9 mouse cellular contexts compared by ENCODE assay signal in genomic region chr10:12919287-12919686, GRCm38 (mm10). TPM values are rescaled to one million over a fixed set of nuclear protein-coding genes. Genes with fewer than 3 reads are reported as not detected.
DNase-seq lines count a peak whose midpoint lies in the region; ATAC-seq lines count a peak whose summit lies in the region.
"Had no signal": no experiment of that assay in that cellular context is flagged by ENCODE, and none has a peak within 500 bp of the region (broad histone marks: within the 10 kb centered on the region; RNA-seq: fewer than 3 reads in every experiment).

No protein-coding gene starts in this region.

- no peak overlapping the region for H3K9ac ChIP-seq in heart, embryonic 12.5 days
- H3K9ac ChIP-seq: midbrain, embryonic 12.5 days had no signal

- no peaks in the 10 kb centered on the region for H3K27me3 ChIP-seq in heart, embryonic 12.5 days (replicated peaks)
- H3K27me3 ChIP-seq in limb, embryonic 10.5 days (ENCODE audit: low read depth, poor library complexity, severe bottlenecking), result no peaks in the 10 kb centered on the region
- H3K27me3 ChIP-seq: midbrain, embryonic 12.5 days had no signal

- H3K4me1 ChIP-seq in heart, embryonic 12.5 days (replicated peaks), result peaks cover 11% of the 10 kb centered on the region
- peaks cover 20% of the 10 kb centered on the region for H3K4me1 ChIP-seq in limb, embryonic 10.5 days

- ATAC-seq in heart, embryonic 12.5 days (ENCODE audit: insufficient number of reproducible peaks, low FRiP score), result no peak
- ATAC-seq in granulocyte monocyte progenitor cell, adult 5-6 weeks (replicated peaks; ENCODE audit: poor library complexity, severe bottlenecking), result peak; percentile 38
- ATAC-seq in frontal cortex, adult (ENCODE audit: low TSS enrichment), result no peak

- peak; percentile 97 for DNase-seq in heart, adult 11 months
- DNase-seq in NIH3T3 (ENCODE audit: low read depth), result peak; percentile 85
- DNase-seq in limb, embryonic 10.5 days (ENCODE audit: low spot score), result peak; percentile 40
- DNase-seq in skeletal muscle tissue, adult 2 months (ENCODE audit: low read depth, low spot score), result peak; percentile 73
- no peak for DNase-seq in layer of hippocampus, postnatal 25 days (ENCODE audit: extremely low spot score in 1 of 2, low spot score in 1 of 2)

- H3K9me3 ChIP-seq in heart, embryonic 12.5 days (replicated peaks), result no peaks in the 10 kb centered on the region
- no peaks in the 10 kb centered on the region for H3K9me3 ChIP-seq in limb, embryonic 10.5 days (replicated peaks)
- H3K9me3 ChIP-seq: midbrain, embryonic 12.5 days had no signal

- no peaks in the 10 kb centered on the region for H3K36me3 ChIP-seq in heart, embryonic 12.5 days
- H3K36me3 ChIP-seq in limb, embryonic 10.5 days, result no peaks in the 10 kb centered on the region
- H3K36me3 ChIP-seq: midbrain, embryonic 12.5 days had no signal

- WGBS in heart, embryonic 12.5 days, result 40% methylated on average over 5 of the region's 5 CpGs
- 43% methylated on average over 5 of the region's 5 CpGs for WGBS in limb, embryonic 10.5 days

- H3K4me3 ChIP-seq in heart, embryonic 12.5 days, result no peak overlapping the region
- no peak overlapping the region for H3K4me3 ChIP-seq in limb, embryonic 10.5 days
- H3K4me3 ChIP-seq: midbrain, embryonic 12.5 days had no signal

- H3K27ac ChIP-seq in heart, embryonic 12.5 days (ENCODE audit: poor library complexity, severe bottlenecking), result no peak overlapping the region
- H3K27ac ChIP-seq in limb, embryonic 10.5 days, result peak overlapping the region; percentile 63
- H3K27ac ChIP-seq: midbrain, embryonic 12.5 days had no signal

- H3K4me2 ChIP-seq in heart, embryonic 12.5 days, result no peak overlapping the region
- H3K4me2 ChIP-seq: midbrain, embryonic 12.5 days had no signal

RNA-seq across cellular contexts. Expression of gene Stx11, which starts 44.8 kb away (rescaled TPM):
- 5.5 and 6.4 TPM in 2 replicates for polyA plus RNA-seq in heart, embryonic 12.5 days (2016; fragmentation: Nextera tagmentation; extraction: Ambion mirVana)
- 7.4 and 9.1 TPM in 2 replicates for total RNA-seq in granulocyte monocyte progenitor cell, adult 5-6 weeks (2014; fragmentation: Nextera tagmentation)
- 5.9 and 8.7 TPM in 2 replicates for total RNA-seq in granulocyte monocyte progenitor cell, adult 5-6 weeks (2017)
- polyA plus RNA-seq in limb, embryonic 10.5 days (2016; fragmentation: Nextera tagmentation; extraction: Ambion mirVana), result 0.92 and 1.2 TPM in 2 replicates
- under 1 TPM in 1 of 2 experiments, not detected in 1; 0.22 TPM for total RNA-seq in layer of hippocampus, postnatal 25 days (2021)

RNA-seq across cellular contexts. Expression of gene Utrn, which starts 50.1 kb away (rescaled TPM):
- 66.8 and 69.2 TPM in 2 replicates for polyA plus RNA-seq in heart, embryonic 12.5 days (2016; fragmentation: Nextera tagmentation; extraction: Ambion mirVana)
- 23.3 and 28.4 TPM in 2 replicates for total RNA-seq in granulocyte monocyte progenitor cell, adult 5-6 weeks (2014; fragmentation: Nextera tagmentation)
- 26.6 TPM in 2 replicates for total RNA-seq in granulocyte monocyte progenitor cell, adult 5-6 weeks (2017)
- 40.2 and 49.0 TPM in 2 replicates for polyA plus RNA-seq in limb, embryonic 10.5 days (2016; fragmentation: Nextera tagmentation; extraction: Ambion mirVana)
- 10 to 100 TPM; 38.3 to 42.6 TPM for total RNA-seq in layer of hippocampus, postnatal 25 days (2021)

Comparison
In these comparisons a context has a peak if more than half of its experiments do, and no peak if none do; other contexts are left out.
1. DNase-seq: peak in heart, adult 11 months (single experiment), NIH3T3 (single experiment), limb, embryonic 10.5 days (single experiment) and skeletal muscle tissue, adult 2 months (single experiment); none in layer of hippocampus, postnatal 25 days (0 of 2).
2. RNA of gene Stx11, which starts 44.8 kb away (total RNA-seq): 5.9 to 9.1 TPM in granulocyte monocyte progenitor cell, adult 5-6 weeks; 0.22 TPM in layer of hippocampus, postnatal 25 days; every median in the first group is over 4 times any median in the second.